Mouse (Mus musculus): ENCODE data around the gene Xbp1.

Gene Xbp1

GRCm38 (mm10) chr11:5575046-5575445 is 54.6 kb downstream of the Xbp1 start:
- DNase-seq = no peak

All from B cell, adult 2 months (primary cell).